Comparison of ENCODE assay signal across 13 mouse cellular contexts in genomic region chr9:31857512-31857911, GRCm38 (mm10). TPM values are rescaled to one million over a fixed set of nuclear protein-coding genes. Genes with fewer than 3 reads are reported as not detected.
A peak's percentile ranks its signal among the peaks of the same experiment; 100 is the strongest.
DNase-seq lines count a peak whose midpoint lies in the region; ATAC-seq and TF ChIP-seq lines count a peak whose summit lies in the region.
"Had no signal": no experiment of that assay in that cellular context is flagged by ENCODE, and none has a peak within 500 bp of the region (broad histone marks: within the 10 kb centered on the region; RNA-seq: fewer than 3 reads in every experiment).

No protein-coding gene starts in this region.

- TF ChIP-seq CTCF in layer of hippocampus, adult 2 months (conservative IDR thresholded peaks at IDR 0.05) = no peak
- no peak for TF ChIP-seq CTCF in brain, embryonic 14.5 days (IDR thresholded peaks at IDR 0.05; ENCODE audit: borderline replicate concordance, extremely low read depth, insufficient read depth, insufficient read length)

- H3K4me3 ChIP-seq in layer of hippocampus, adult 2 months = no peak overlapping the region
- H3K4me3 ChIP-seq: heart, embryonic 10.5 days; limb, embryonic 12.5 days had no signal

- no peak for ATAC-seq in megakaryocyte-erythroid progenitor cell, adult 5-6 weeks (replicated peaks; ENCODE audit: low FRiP score, low TSS enrichment, poor library complexity, severe bottlenecking)

- intact Hi-C loops in left cerebral cortex, postnatal 36 days (cut with DNase I) = no loop called here

- TF ChIP-seq POLR2A in brain, embryonic 14.5 days (IDR thresholded peaks at IDR 0.05; ENCODE audit: borderline replicate concordance, extremely low read depth, insufficient read depth, insufficient read length, poor library complexity, severe bottlenecking) = no peak

- H3K27ac ChIP-seq in layer of hippocampus, adult 2 months = no peak overlapping the region
- H3K27ac ChIP-seq: heart, embryonic 10.5 days; limb, embryonic 12.5 days had no signal

- DNase-seq in layer of hippocampus, adult 2 months (ENCODE audit: low spot score in 2 of 2) = peak; percentile 17 to 22
- DNase-seq in layer of hippocampus, adult 9-10 months (ENCODE audit: low spot score) = no peak
- peak; percentile 51 for DNase-seq in brain, embryonic 14.5 days (ENCODE audit: low read depth)
- DNase-seq in frontal cortex, adult 2 months (ENCODE audit: extremely low spot score in 1 of 2, low spot score in 1 of 2) = peak; percentile 14 to 58
- peak; percentile 30 to 31 for DNase-seq in left cerebral cortex, postnatal 36 days (ENCODE audit: low spot score in 2 of 2)
- DNase-seq in kidney, adult 18-20 months = no peak
- DNase-seq: adrenal gland, postnatal 10 days; cerebellum, adult 11-12 months; kidney, postnatal 14 days; lung, adult 2 months had no signal

RNA-seq across cellular contexts. Expression of gene Barx2, which starts 55.8 kb away (rescaled TPM):
- under 1 TPM; 0.47 to 0.79 TPM for total RNA-seq in layer of hippocampus, adult 2 months (2021)
- polyA plus RNA-seq in brain, embryonic 14.5 days (2012; rRNA removed) = 0.42 and 0.55 TPM in 2 replicates
- polyA plus RNA-seq in frontal cortex, adult 2 months (2012; rRNA removed) = 1.4 and 1.6 TPM in 2 replicates
- 1 to 10 TPM; 5.1 to 8.5 TPM for total RNA-seq in left cerebral cortex, postnatal 36 days (2021)
- total RNA-seq in megakaryocyte-erythroid progenitor cell, adult 5-6 weeks (2014; fragmentation: Nextera tagmentation) = not detected in 2 replicates
- total RNA-seq in megakaryocyte-erythroid progenitor cell, adult 5-6 weeks (2017) = not detected in 2 replicates

Comparison
In these comparisons a context has a peak if more than half of its experiments do, and no peak if none do; other contexts are left out.
1. DNase-seq: peak in layer of hippocampus, adult 2 months (2 of 2), brain, embryonic 14.5 days (single experiment), frontal cortex, adult 2 months (2 of 2) and left cerebral cortex, postnatal 36 days (2 of 2); none in layer of hippocampus, adult 9-10 months (single experiment) and kidney, adult 18-20 months (single experiment).